Mouse (Mus musculus) hindbrain, embryonic 13.5 days (tissue): ENCODE results near the gene BC017158. TPM values are rescaled to one million over a fixed set of nuclear protein-coding genes. Genes with fewer than 3 reads are reported as not detected.

Source experiments
- ATAC-seq: fragments of 200-750 bp; cut with Nextera tagmentation; 2 replicates; pipeline ENCODE4 v1.8.0; 2017; ENCODE audit warnings: moderate TSS enrichment; ENCODE audit not compliant: low FRiP score
- H3K27ac ChIP-seq: fragments of 300-500 bp; sonication (generic); 2 replicates; pipeline ENCODE4 v1.5.1; 2015; ENCODE audit warnings: inconsistent platforms, mild to moderate bottlenecking, moderate library complexity
- H3K27me3 ChIP-seq: fragments of 300-500 bp; sonication (generic); 2 replicates; pipeline ENCODE4 v1.6.1; 2015; ENCODE audit warnings: mild to moderate bottlenecking, inconsistent platforms
- H3K36me3 ChIP-seq: fragments of 300-500 bp; sonication (generic); 2 replicates; pipeline ENCODE4 v1.6.1; 2015; ENCODE audit warnings: mild to moderate bottlenecking, inconsistent platforms
- H3K4me1 ChIP-seq: fragments of 300-500 bp; sonication (generic); replicated peaks from 2 replicates; pipeline ENCODE4 v1.6.1; 2015; ENCODE audit warnings: inconsistent platforms
- H3K4me2 ChIP-seq: fragments of 300-500 bp; sonication (generic); 2 replicates; pipeline ENCODE4 v1.6.1; 2015; ENCODE audit warnings: inconsistent platforms, mild to moderate bottlenecking, moderate library complexity
- H3K4me3 ChIP-seq: fragments of 300-500 bp; sonication (generic); 2 replicates; pipeline ENCODE4 v1.5.1; 2015; ENCODE audit warnings: mild to moderate bottlenecking, inconsistent platforms
- H3K9ac ChIP-seq: fragments of 300-500 bp; sonication (generic); 2 replicates; pipeline ENCODE4 v1.6.1; 2015; ENCODE audit warnings: mild to moderate bottlenecking, inconsistent platforms
- H3K9me3 ChIP-seq: fragments of 300-500 bp; sonication (generic); 2 replicates; pipeline ENCODE4 v1.6.1; 2016; ENCODE audit warnings: inconsistent platforms
- WGBS: fragments of 180-500 bp; shearing (Covaris S2); methylation state at CpG from one replicate; pipeline ENCODE4 v1.1.7; 2015; 5-methylcytosine and 5-hydroxymethylcytosine counted together
- polyA plus RNA-seq: library from polyadenylated mRNA; unstranded; fragments of >200 nt; fragmentation: Nextera tagmentation; extraction: Ambion mirVana; gene quantifications from 2 replicates; pipeline ENCODE4 v1.2.1, GENCODE M21; 2015

BC017158 gene
- polyA plus RNA-seq, 1 experiment from 2014 or later: 17.2 TPM

DNA sequence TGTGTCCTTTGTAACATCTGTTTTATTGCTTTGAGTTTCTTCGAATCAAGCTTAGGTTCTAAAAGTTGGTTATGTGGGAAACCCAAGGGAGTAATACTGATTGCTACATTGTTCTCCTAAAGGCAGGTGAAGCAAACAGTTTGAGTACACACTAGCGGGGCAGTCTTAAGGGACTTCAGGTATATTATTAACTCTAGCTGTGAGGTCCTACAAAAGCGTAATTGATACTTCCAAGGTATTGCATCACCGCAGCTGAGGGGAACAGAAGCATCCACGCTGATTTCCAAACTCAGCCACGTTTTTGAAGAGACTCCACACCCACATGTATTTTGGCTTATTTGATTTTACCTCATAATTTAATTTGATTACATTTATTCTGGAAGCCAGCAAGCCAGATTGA is 6.2 kb upstream of the BC017158 start:
- Histone ChIP-seq H3K27me3 (no peaks in the 10 kb centered on the region), H3K4me1 (no peaks in the 10 kb centered on the region), H3K9me3 (no peaks in the 10 kb centered on the region), H3K9ac (no peak overlapping the region), H3K27ac (no peak overlapping the region), H3K4me3 (no peak overlapping the region), H3K4me2 (no peak overlapping the region), H3K36me3 (no peaks in the 10 kb centered on the region)
- 75% methylated on average over 6 of the region's 6 CpGs for WGBS
- ATAC-seq: no peak

DNA sequence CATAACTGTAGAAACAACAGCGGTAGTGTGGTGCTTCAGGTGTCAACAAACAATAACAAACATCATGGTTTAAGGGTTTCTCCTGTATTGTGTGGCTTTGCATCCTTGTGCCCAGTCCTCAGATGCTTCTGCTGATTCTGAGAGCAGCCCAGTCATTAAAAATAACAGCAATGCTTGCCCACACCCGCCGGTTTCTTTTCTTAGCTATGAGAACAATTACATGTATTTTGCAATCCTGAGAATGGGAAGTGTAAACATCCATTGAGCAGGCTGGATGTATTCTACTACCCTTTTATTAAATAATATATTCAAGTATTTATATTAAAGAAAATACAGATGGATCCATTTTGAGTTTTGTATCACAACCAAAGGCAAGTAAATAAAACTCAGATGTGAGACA is 4.2 kb upstream of the BC017158 start:
- no peak overlapping the region for H3K27ac ChIP-seq

DNA sequence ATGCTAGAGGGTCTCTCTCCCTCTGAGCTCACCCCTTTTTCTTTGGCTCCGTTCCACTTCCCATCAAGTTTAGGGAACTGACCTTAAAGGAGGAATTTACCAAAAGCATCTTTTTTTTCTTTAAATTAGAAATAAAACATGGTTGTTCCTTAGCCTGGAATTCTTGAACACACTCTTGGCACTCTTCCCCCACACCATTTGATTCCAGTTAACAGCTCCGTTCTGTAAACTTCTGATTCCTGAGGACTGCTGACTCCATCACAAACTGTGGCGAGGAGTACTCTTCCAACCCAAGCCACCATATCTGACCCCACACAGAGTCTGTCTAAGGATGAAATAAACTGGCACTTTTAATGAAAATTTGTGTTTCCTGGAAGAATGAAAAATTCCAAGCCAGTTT is 3.0 kb upstream of the BC017158 start:
- Histone ChIP-seq H3K4me3 (no peak overlapping the region), H3K4me1 (peaks cover 22% of the 10 kb centered on the region), H3K9me3 (no peaks in the 10 kb centered on the region), H3K4me2 (no peak overlapping the region), H3K9ac (no peak overlapping the region), H3K27me3 (no peaks in the 10 kb centered on the region), H3K27ac (no peak overlapping the region), H3K36me3 (no peaks in the 10 kb centered on the region)
- ATAC-seq: no peak
- 76% methylated on average over 3 of the region's 3 CpGs for WGBS

More for the DNA sequence above, 4.2 kb upstream of the BC017158 start:
- no peak for ATAC-seq
- H3K4me1 ChIP-seq: peaks cover 15% of the 10 kb centered on the region
- no peak overlapping the region for H3K4me2 ChIP-seq
- no peak overlapping the region for H3K9ac ChIP-seq
- H3K4me3 ChIP-seq: no peak overlapping the region
- WGBS: 77% methylated on average over 3 of the region's 3 CpGs
- no peaks in the 10 kb centered on the region for H3K36me3 ChIP-seq
- H3K9me3 ChIP-seq: no peaks in the 10 kb centered on the region
- no peaks in the 10 kb centered on the region for H3K27me3 ChIP-seq

DNA sequence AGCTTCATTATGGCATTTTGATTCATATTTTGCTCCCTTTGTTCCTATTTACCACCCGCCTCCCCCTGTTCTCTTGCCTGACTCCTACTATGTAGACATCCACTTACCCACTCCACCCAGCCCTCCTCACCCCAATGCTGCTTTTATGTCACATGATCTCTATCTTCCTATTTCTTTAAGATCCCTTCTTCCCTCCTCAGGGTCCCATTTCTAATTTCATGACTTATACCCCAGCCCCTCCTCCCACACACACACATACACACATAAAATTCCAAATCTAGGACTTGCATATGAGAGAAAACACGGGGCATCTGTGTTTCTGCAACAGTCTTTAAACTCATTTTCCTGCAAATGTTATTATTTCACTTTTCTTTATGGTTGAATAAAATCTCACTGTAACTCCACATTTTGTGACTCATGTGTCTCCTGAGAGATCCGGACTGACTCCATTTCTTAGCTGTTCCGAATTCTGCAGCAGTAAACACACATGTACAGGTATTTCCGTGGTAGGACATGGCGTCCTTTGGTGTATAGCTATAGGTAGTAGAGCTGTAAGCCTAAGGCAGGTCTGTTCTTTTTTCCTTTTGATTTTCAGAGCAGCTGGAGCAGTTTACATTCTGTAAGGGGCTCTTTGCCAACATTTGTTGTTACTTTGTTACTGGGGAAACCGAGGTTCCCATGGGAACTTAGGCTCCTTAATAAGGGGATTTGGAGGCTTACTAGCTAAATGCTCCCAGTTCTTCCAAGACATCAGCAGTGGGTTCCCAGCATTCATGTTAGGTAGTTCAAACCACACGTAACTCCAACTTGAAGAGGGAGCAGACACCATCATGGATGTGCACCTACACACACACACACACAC is 742 bp upstream of the BC017158 start:
- Histone ChIP-seq H3K27me3 (no peaks in the 10 kb centered on the region), H3K9me3 (no peaks in the 10 kb centered on the region), H3K4me1 (peaks cover 22% of the 10 kb centered on the region), H3K9ac (no peak overlapping the region), H3K4me2 (peak overlapping the region; percentile 88), H3K4me3 (peak overlapping the region; percentile 88), H3K27ac (peak overlapping the region; percentile 79; the same call in 1 of the 2 replicates), H3K36me3 (0 out of 2 replicates have a peak, but pooled peaks cover 3% of the 10 kb centered on the region)
- WGBS: 78% methylated on average over 8 of the region's 8 CpGs
- ATAC-seq: no peak

DNA sequence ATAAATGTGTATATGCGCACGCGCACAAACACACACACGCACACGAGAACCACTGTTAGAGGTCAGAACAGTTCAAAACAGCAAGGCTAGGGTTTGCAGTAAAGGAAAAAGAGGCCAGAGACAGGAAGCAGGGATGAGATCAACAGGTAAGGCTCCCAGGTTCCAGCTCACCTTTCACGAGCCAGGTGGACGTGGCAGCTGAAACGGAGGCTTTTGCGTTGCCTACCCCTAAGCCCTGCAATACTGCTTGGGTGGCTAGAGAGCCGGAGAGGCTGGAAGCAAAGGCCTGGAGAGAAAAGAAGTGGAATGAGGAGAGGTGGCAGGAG is 716 bp downstream of the BC017158 start:
- H3K4me1 ChIP-seq: peaks cover 22% of the 10 kb centered on the region
- H3K9ac ChIP-seq: peak overlapping the region; percentile 92
- peak overlapping the region; percentile 79; the same call in 1 of the 2 replicates for H3K27ac ChIP-seq
- no peaks in the 10 kb centered on the region for H3K9me3 ChIP-seq
- H3K4me3 ChIP-seq: peak overlapping the region; percentile 88
- no peak for ATAC-seq
- H3K36me3 ChIP-seq: 0 out of 2 replicates have a peak, but pooled peaks cover 3% of the 10 kb centered on the region
- peak overlapping the region; percentile 88 for H3K4me2 ChIP-seq
- no peaks in the 10 kb centered on the region for H3K27me3 ChIP-seq
- 38% methylated on average over 10 of the region's 10 CpGs for WGBS

DNA sequence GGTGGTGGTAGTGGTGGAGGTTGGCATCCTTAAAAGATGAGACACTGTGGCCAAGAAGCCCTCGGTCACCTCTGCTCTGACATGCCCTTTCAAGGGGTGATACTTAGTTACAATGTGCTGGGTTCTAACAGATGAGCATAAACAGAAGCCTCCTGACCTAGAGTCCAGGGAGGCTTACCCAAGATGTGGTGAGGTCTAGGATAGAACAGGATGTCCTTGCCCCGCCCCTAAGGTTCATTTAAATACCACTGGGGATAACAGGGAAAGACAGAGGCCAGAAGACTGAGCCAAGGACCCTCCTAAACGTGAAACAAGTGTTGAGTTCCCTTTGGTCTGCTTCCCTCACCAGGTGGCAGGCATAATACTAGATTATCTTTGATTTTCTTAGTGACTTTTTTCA is 1.5 kb downstream of the BC017158 start:
- Histone ChIP-seq H3K9ac (no peak overlapping the region), H3K4me3 (no peak overlapping the region), H3K4me2 (peak overlapping the region; percentile 88), H3K27ac (no peak overlapping the region), H3K36me3 (0 out of 2 replicates have a peak, but pooled peaks cover 3% of the 10 kb centered on the region), H3K27me3 (no peaks in the 10 kb centered on the region), H3K4me1 (peaks cover 22% of the 10 kb centered on the region), H3K9me3 (no peaks in the 10 kb centered on the region)
- 58% methylated on average over 3 of the region's 3 CpGs for WGBS
- no peak for ATAC-seq

DNA sequence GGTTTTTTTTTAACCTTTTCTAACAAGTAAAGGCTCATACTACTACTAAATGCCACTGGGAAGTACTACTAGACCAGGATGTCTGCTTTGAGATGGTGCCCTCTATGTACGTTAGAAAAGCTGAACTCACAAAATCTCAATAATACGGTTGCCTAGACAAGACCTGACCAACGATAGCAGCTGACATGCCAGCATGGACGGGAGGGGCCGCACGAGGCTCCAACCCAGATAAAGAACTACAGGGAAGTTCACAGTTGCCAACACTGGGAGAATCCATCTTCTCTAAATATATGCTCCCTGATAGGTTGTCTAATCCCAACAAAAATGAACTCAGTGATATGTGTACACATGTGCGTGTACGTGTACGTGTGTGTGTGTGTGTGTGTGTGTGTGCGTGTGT is 3.2 kb downstream of the BC017158 start:
- Histone ChIP-seq H3K4me3 (no peak overlapping the region), H3K27me3 (no peaks in the 10 kb centered on the region), H3K27ac (no peak overlapping the region), H3K9ac (no peak overlapping the region), H3K36me3 (peaks cover 12% of the 10 kb centered on the region; the same call in 1 of the 2 replicates), H3K9me3 (no peaks in the 10 kb centered on the region), H3K4me2 (no peak overlapping the region), H3K4me1 (peaks cover 22% of the 10 kb centered on the region)
- ATAC-seq: no peak
- WGBS: 92% methylated on average over 10 of the region's 10 CpGs

DNA sequence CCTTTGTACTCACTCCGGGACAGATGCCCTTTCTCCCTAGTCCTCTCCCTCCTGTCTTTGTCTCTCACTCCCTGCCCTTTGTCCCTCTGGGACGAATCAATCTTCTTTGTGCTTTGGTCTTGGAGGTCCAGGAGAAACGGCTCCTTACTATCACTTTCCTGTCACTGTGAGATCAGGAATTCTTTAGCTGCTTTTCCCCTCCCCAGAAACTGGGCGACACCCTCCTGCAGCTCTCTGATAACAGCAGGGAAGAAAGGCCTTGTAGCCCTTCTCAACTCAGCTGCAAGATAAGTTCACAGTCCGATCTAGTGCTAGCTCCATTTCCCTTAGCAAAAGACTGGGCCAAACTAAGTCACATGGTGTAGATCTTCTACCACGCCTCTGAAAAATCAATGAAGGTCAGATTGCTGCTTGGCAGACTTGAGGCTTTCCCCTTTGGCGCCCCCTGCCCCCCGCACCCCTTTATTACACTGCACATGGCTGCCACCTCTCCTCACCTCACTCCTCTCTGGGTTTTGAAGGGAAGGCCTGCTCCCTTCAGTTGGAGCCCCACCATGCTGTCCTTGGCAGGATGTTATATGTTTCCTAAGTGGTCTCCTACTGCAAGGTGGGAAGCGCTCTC is 8.9 kb downstream of the BC017158 start:
- WGBS: 19% methylated on average over 9 of the region's 9 CpGs
- H3K4me3 ChIP-seq: no peak overlapping the region
- peak overlapping the region; percentile 56 for H3K9ac ChIP-seq
- H3K27me3 ChIP-seq: peaks cover 2% of the 10 kb centered on the region; the same call in 1 of the 2 replicates
- peaks cover 30% of the 10 kb centered on the region for H3K36me3 ChIP-seq
- no peak for ATAC-seq
- H3K4me2 ChIP-seq: no peak overlapping the region
- peaks cover 11% of the 10 kb centered on the region for H3K4me1 ChIP-seq
- H3K27ac ChIP-seq: no peak overlapping the region
- no peaks in the 10 kb centered on the region for H3K9me3 ChIP-seq

DNA sequence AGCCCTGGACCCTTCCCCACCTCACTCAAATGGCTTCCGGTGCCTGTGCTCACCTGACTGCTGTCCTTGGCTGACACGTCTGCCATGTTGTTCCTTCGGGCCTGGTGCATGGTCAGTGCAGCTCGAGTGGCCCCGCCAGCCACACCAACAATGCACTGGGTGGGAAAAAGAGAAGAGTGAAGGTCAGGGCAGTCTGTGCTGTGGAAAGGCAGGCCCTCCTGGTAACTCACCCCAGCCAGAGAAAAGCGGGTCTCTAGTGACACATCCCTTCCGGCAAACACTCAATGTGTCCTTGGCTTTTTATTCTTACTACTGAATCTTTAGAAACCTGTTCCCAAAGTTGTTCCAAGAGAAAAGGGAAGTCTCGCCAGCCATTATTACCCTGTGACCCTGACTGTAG is 12.9 kb downstream of the BC017158 start:
- no peak overlapping the region for H3K27ac ChIP-seq
- no peak overlapping the region for H3K4me2 ChIP-seq
- H3K9me3 ChIP-seq: no peaks in the 10 kb centered on the region
- 91% methylated on average over 8 of the region's 8 CpGs for WGBS
- no peak overlapping the region for H3K9ac ChIP-seq
- H3K36me3 ChIP-seq: peaks cover 33% of the 10 kb centered on the region
- H3K27me3 ChIP-seq: peaks cover 2% of the 10 kb centered on the region; the same call in 1 of the 2 replicates
- peaks cover 22% of the 10 kb centered on the region for H3K4me1 ChIP-seq
- ATAC-seq: no peak
- no peak overlapping the region for H3K4me3 ChIP-seq

DNA sequence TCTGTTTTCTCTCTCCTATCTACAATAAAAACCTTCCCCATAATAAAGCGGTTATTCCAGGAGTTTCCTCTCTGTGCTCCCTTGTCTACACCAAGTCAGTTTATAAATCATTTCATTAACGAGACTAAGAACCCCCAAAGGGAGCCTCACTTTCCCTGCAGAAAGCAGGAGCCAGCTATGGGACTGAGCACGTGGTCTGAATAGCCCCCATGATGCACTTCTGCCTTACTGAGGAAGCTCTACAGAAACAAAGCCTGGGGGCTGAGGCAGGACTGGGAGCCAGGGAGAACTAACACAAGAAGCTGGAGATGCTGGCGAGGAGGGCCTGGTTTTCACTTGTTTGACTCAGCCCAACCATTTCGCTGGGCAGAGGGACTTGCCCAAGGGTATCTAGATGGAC is 13.9 kb downstream of the BC017158 start:
- no peak overlapping the region for H3K4me2 ChIP-seq
- no peak overlapping the region for H3K4me3 ChIP-seq
- no peak overlapping the region for H3K27ac ChIP-seq
- no peak for ATAC-seq
- peaks cover 40% of the 10 kb centered on the region for H3K36me3 ChIP-seq
- peaks cover 2% of the 10 kb centered on the region; the same call in 1 of the 2 replicates for H3K27me3 ChIP-seq
- 45% methylated on average over 5 of the region's 5 CpGs for WGBS
- no peaks in the 10 kb centered on the region for H3K9me3 ChIP-seq
- H3K4me1 ChIP-seq: peaks cover 17% of the 10 kb centered on the region
- H3K9ac ChIP-seq: no peak overlapping the region

DNA sequence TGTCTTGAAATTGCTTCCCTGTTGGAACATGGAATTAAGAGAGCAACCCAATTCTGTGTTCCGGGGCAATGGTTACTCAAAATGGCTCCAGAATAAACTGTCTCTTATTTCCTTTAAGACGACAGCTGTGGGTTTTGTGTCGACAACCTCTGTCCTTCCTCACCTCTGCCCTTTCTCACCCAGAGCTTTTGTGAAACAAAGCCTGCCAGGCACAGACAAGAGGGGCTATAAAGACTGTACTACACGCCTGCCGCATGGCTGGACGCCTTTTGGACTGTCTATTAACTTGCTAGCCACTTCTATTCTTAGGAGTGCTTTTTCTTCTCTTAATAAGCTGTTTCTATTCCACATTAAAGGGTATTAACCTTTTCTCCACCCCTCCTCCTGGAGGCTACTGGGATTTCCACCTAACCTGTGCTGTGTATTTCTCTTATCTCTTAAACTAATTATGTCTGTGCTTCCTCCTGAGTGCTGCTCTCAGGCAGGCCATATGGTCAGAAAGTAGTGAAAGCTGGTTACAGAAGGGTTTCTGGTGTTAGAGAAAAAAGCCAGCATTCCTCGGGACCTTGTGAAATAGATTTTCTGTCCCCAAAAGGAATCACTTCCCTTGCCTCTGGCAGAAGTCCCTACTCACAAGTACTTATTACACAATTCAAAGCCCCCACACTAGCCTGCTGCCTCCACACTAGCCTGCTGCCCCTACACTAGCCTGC is 15.3 kb downstream of the BC017158 start:
- WGBS: 11% methylated on average over 7 of the region's 7 CpGs
- Histone ChIP-seq H3K36me3 (peaks cover 39% of the 10 kb centered on the region), H3K4me1 (peaks cover 12% of the 10 kb centered on the region), H3K9me3 (no peaks in the 10 kb centered on the region), H3K27ac (no peak overlapping the region), H3K4me3 (no peak overlapping the region), H3K27me3 (peaks cover 4% of the 10 kb centered on the region; the same call in 1 of the 2 replicates), H3K9ac (no peak overlapping the region), H3K4me2 (no peak overlapping the region)
- no peak for ATAC-seq

DNA sequence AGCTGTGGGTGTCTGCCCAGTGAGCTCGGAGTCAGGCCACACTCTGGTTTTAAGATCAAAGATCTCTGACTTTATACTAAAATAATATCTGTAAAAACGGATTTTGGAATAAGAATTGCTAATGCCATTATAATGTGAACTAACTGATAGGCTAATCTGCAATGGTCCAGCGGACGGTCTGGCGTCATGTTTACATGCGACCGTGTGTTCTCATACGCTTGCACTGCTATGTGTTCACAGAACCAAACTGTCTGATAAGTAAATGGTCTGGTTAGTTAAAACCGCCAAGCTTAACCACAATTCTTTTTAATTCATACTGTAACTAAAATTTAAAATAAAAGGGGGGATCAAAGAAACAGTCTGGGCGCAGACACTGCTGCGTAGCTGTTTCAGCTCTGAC is 16.2 kb downstream of the BC017158 start:
- Histone ChIP-seq H3K4me2 (no peak overlapping the region), H3K4me1 (peaks cover 13% of the 10 kb centered on the region), H3K9me3 (no peaks in the 10 kb centered on the region), H3K4me3 (no peak overlapping the region), H3K27ac (no peak overlapping the region), H3K36me3 (peaks cover 36% of the 10 kb centered on the region), H3K9ac (no peak overlapping the region), H3K27me3 (peaks cover 4% of the 10 kb centered on the region; the same call in 1 of the 2 replicates)
- WGBS: 82% methylated on average over 11 of the region's 11 CpGs
- ATAC-seq: no peak
